Mouse (Mus musculus) E14TG2a.4 (cell line): ENCODE data around the gene Smyd3.

Experiments
- CTCF ChIP-seq: conservative IDR thresholded peaks from 2 replicates; pipeline ENCODE4 v1.5.1; 2014; ENCODE audit warnings: low read length
- NANOG ChIP-seq: IDR thresholded peaks from 2 replicates; pipeline ENCODE4 v1.6.1; 2014; ENCODE audit warnings: borderline replicate concordance, low read length, mixed read lengths
- POU5F1 ChIP-seq: IDR thresholded peaks from 2 replicates; pipeline ENCODE4 v1.6.1; 2014; ENCODE audit warnings: low read length, borderline replicate concordance

DNA sequence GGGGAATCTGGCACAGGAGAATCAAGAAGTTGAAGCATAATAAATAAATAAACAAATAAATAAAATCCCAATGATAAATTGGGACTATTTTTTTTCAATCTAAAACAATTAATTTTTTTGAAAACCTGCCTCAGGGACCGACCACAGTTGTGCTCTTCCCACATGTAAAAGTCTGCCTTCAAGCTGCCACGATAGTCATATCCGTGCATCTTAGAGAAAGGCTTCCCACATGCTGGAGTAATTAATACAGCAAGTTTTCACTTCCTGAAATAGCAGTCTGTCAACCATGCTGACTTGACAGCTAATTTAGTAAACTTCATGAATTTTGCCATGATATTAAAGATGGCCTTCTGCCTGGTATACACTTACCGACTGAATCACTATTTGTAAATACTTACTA is 119.2 kb downstream of the Smyd3 start:
- TF ChIP-seq CTCF (no peak), NANOG (no peak), POU5F1 (no peak)
